Mouse (Mus musculus): ENCODE results near the gene Nampt.

- TF ChIP-seq EP300 (IDR thresholded peaks at IDR 0.05; ENCODE audit: low read depth) (no peak), CTCF (IDR thresholded peaks at IDR 0.05; ENCODE audit: low read depth) (no peak)
Measured at GRCm38 (mm10) chr12:32860820-32861219, 41.5 kb downstream of the Nampt start.

Measured in liver, postnatal 0 days (tissue).